Mouse (Mus musculus): Measurements from ENCODE around the gene Bckdk. TPM values are rescaled to one million over a fixed set of nuclear protein-coding genes. Genes with fewer than 3 reads are reported as not detected.

Gene Bckdk
- polyA plus RNA-seq, 1 experiment: 59.5 TPM

- no peak for TF ChIP-seq CTCF (IDR thresholded peaks at IDR 0.05; ENCODE audit: borderline replicate concordance, extremely low read depth, insufficient read depth, insufficient read length)
- TF ChIP-seq POLR2A (IDR thresholded peaks at IDR 0.05; ENCODE audit: borderline replicate concordance, extremely low read depth, insufficient read depth, insufficient read length, poor library complexity, severe bottlenecking): no peak
- DNase-seq (ENCODE audit: low read depth): no peak
These were observed 55.5 kb downstream of the Bckdk start for GRCm38 (mm10) chr7:127959364-127959763.

Other genes with a start within 250 kb of the Bckdk start
- 51.0 and 78.6 TPM in 2 replicates for gene Bcl7c, start 195.1 kb upstream of the Bckdk start, polyA plus RNA-seq (2012; rRNA removed)
- gene Ctf1, start 191.3 kb upstream of the Bckdk start, polyA plus RNA-seq (2012; rRNA removed): 8.0 and 12.2 TPM in 2 replicates
- gene Ctf2, start 171.9 kb upstream of the Bckdk start, polyA plus RNA-seq (2012; rRNA removed): not detected in 2 replicates
- gene Fbxl19, start 159.5 kb upstream of the Bckdk start, polyA plus RNA-seq (2012; rRNA removed): 138 and 171 TPM in 2 replicates
- gene Orai3, start 134.3 kb upstream of the Bckdk start, polyA plus RNA-seq (2012; rRNA removed): 9.3 and 11.2 TPM in 2 replicates
- gene Setd1a, start 127.4 kb upstream of the Bckdk start, polyA plus RNA-seq (2012; rRNA removed): 8.9 and 23.2 TPM in 2 replicates
- not detected in 2 replicates for gene Gm49388, start 118.5 kb upstream of the Bckdk start, polyA plus RNA-seq (2012; rRNA removed)
- gene Hsd3b7, start 103.5 kb upstream of the Bckdk start, polyA plus RNA-seq (2012; rRNA removed): 13.8 and 14.2 TPM in 2 replicates
- gene Stx4a, start 79.8 kb upstream of the Bckdk start, polyA plus RNA-seq (2012; rRNA removed): 35.3 and 36.0 TPM in 2 replicates
- 79.9 and 128 TPM in 2 replicates for gene Stx1b, start 79.5 kb upstream of the Bckdk start, polyA plus RNA-seq (2012; rRNA removed)
- 22.3 and 28.1 TPM in 2 replicates for gene Zfp646, start 27.9 kb upstream of the Bckdk start, polyA plus RNA-seq (2012; rRNA removed)
- gene Zfp668, start 27.3 kb upstream of the Bckdk start, polyA plus RNA-seq (2012; rRNA removed): 21.7 and 31.7 TPM in 2 replicates
- 2.2 and 3.5 TPM in 2 replicates for gene Prss53, start 13.1 kb upstream of the Bckdk start, polyA plus RNA-seq (2012; rRNA removed)
- not detected in 2 replicates for gene Gm21974, start 8.6 kb upstream of the Bckdk start, polyA plus RNA-seq (2012; rRNA removed)
- 68.2 and 78.7 TPM in 2 replicates for gene Vkorc1, start 8.5 kb upstream of the Bckdk start, polyA plus RNA-seq (2012; rRNA removed)
- 44.8 and 47.7 TPM in 2 replicates for gene Kat8, start 8.4 kb downstream of the Bckdk start, polyA plus RNA-seq (2012; rRNA removed)
- gene Prss8, start 26.0 kb downstream of the Bckdk start, polyA plus RNA-seq (2012; rRNA removed): 0.51 and 0.97 TPM in 2 replicates
- 11.2 and 16.6 TPM in 2 replicates for gene Prss36, start 42.6 kb downstream of the Bckdk start, polyA plus RNA-seq (2012; rRNA removed)
- 596 and 633 TPM in 2 replicates for gene Fus, start 63.4 kb downstream of the Bckdk start, polyA plus RNA-seq (2012; rRNA removed)
- gene Pycard, start 89.8 kb downstream of the Bckdk start, polyA plus RNA-seq (2012; rRNA removed): 6.9 and 10.1 TPM in 2 replicates
- 0.92 and 1.0 TPM in 2 replicates for gene Trim72, start 99.9 kb downstream of the Bckdk start, polyA plus RNA-seq (2012; rRNA removed)
- 1.2 and 1.3 TPM in 2 replicates for gene Itgam, start 158.6 kb downstream of the Bckdk start, polyA plus RNA-seq (2012; rRNA removed)
- 0.03 TPM in 1 of 2 replicates, not detected in the other for gene Gm49368, start 158.6 kb downstream of the Bckdk start, polyA plus RNA-seq (2012; rRNA removed)
- gene Itgax, start 225.5 kb downstream of the Bckdk start, polyA plus RNA-seq (2012; rRNA removed): 0.08 and 0.22 TPM in 2 replicates

Data from brain, embryonic 14.5 days (tissue).